Mouse (Mus musculus) retina, postnatal 1 day (tissue): ENCODE data around the gene Fars2.

Experiments used
- DNase-seq: peaks from one replicate; pipeline ENCODE4 v3.0.0-alpha.2; 2012

Fars2 gene

DNA sequence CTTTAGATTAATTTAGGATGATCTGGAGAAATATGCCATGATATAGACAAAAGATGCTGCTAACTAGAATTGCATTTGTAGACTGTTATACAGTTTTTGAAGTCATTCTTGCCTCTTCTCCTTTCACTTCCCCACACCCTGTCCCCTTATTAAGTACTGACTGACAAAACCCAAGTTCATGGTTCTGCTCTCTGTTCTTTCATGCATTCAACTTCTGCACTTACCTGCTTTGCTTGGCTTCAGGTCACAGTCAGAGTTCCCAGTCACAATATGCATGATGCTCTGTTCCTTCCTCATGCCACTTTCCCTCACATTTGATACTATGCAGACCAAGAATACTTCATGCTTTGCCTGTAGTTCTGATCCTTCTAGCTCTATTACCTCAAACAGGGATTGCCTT is 105.5 kb downstream of the Fars2 start:
- DNase-seq: no peak

DNA sequence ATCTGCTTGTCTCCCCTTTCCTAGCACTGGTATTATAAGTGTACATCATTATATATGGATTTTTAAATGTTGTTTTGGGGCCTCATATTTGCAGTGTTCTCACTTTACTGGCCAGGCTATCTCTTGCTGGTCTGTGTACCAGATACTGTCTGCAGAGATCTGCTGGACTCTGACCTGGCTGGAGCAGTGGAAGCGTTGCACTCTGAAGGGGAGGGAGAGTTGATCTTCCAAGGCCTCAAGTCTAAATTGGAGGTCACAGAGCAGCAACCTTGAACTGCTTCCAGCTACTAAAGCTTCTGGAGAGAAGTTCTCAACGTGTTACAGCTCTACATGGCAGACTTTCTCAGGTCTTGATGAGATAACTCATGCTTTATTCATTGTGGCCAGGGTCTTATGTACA is 107.2 kb downstream of the Fars2 start:
- DNase-seq: no peak

DNA sequence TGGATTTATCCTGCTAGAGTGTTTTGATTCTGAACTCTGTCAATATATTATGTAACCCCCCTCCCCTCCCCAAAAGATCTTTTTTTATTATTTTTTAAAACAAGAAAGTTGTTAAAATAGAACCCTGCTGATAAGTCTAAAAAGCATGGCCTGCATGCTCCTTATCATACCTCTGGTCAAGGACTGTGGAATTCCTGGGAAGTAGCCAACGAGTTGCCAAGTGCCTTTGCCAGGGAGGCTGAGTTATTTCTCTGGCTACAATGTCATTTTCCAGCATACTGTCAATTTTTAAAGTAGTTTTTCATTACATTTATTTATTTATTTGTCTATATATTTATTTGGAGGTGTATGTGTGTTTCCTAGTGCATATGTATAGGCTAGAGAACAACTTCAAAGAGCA is 125.0 kb downstream of the Fars2 start:
- no peak for DNase-seq

DNA sequence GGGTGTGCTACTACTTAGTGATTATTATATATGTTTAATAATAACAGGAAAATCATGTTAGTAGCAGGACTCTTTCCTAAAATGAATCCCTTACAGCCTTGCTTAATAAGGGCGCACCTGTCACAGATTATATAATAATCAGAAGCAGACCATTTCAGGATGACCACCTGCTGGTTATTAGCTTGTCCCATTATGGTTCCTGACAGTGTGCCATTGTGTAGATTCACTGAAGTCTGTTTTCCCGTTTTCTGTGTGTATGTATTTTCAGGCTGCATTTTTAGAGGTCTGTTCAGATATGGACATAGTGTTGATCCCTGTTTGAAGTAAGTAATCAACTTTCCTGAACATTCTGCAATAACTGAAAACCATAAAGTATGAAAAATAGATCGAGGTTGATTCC is 136.7 kb downstream of the Fars2 start:
- peak; percentile 66 for DNase-seq

DNA sequence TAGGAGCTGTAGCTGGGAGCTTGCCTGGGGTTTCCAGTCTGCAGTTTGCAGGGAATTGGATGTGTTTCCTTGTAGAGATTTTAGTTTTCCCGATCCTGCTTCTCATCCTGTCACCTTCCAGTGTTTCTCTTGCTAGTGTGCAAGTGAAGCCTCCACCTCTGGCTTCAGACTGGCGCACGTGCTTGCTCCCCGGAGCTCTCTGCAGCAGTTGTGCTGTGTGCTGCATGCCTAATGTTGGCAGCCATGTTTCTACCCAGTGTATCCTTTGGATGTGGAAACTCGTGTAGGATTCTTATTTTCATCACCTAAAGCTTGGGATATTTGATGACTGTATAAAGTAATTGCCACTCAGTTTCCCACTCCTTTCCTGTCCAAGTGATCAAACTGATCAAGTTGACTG is 140.0 kb downstream of the Fars2 start:
- no peak for DNase-seq

DNA sequence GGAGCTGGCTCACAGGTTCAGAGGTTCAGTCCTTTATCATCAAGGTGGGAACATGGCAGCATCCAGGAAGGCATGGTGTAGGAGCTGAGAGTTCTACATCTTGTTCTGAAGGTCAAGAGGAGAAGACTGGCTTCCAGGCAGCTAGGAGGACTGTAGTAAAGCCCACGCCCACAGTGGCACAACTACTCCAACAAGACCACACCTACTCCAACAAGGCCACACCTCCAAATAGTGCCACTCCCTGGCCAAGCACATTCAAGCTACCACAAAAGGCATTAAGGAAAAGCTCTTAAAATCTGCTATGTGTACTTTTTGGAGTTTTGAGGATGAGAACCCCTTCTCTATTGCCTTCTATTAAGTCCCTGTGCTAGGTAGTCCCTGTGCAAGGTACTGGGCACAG is 142.5 kb downstream of the Fars2 start:
- DNase-seq: no peak

DNA sequence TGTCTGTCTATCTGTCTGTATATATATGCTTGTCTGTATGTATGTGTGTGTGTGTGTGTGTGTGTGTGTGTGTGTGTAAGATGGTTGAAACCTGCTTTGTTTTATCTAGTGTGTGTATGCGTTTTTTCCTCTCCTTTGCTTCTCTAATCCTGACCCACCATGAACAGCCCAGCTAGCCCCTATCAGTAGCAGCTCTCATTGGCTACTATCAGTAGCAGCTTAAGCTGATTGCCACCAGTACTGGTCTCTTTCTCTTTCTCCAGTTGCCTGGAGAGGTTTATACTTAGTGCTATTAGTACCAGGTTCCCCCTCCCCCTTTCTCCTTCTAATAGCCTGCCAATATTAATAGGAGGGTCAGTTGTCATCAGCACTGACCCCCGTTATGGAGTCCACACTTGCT is 144.1 kb downstream of the Fars2 start:
- DNase-seq: no peak

DNA sequence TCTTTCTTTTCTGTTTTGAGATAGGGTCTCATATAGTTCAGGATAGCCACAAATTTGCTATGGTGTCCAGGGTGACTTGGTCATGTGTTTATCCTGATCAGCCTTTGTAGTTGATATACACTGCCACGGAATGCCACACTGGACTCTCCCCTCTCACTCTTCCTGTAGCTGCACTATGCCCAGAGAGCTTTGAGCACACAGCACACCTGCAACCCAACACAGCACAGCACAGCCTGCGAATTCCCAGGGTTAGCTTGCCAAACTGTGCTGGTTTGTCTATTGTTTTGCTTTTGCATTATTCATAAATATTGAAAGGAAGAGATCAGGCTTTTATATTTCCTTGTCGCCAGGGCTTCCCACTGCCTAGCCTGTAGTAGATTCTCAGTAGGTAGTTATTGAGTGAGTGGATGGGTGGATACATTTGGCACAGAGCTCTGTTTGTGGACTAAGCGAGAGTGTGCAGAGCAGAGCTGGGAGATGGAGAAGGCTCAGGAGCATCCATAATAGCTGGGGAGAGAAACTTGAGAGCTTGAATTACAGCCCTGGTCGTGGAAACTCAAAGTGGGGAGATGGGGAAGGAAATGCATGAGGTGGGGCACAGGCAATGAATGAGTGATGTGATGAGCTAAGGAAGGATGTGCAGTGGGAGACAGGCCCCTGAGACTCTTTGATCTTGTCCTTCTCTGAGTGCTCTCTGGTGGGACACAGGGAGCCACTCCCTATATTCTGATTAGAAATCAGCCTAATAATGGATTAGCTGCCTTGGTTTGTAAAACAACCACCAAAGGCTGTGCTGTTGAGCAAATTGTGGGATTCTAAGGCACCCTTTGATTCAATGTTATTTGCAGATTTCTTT is 146.3 kb downstream of the Fars2 start:
- no peak for DNase-seq

DNA sequence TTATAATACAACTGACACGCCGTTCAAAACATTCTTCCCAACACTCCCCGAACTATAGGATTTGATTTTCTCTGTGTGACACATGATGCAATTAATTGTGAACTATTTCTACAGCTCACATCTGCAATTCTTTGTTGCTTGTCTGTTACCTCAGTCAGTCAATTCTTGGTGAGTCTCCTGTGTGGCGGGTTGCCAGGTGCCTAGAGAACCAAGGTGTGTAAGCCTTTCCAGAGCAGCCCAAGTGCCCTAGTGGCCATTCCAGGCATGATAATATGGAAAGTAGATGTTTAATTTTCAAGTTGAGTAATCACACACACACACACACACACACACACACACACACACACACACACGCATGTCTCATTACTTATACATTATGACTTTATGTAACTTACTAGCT is 147.2 kb downstream of the Fars2 start:
- no peak for DNase-seq

DNA sequence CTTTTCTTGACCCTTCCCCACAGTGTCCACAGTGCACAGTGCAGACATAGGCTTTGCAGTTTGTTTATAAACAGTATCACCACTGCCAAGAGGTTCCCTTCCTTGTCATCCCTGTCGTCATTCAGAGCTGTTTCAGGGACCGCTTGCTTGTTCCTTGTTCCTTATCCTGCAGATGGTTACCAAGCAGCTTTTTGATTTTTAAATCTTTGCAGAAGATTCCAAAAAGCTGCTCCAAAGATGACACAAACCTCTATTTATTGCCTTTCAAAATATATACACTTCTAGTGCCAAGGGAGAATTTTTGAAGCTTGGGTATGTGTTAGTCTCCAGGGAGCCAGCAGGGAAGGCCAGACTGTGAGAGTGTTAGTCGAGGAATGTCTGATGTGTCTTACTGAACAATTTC is 148.1 kb downstream of the Fars2 start:
- DNase-seq: no peak

DNA sequence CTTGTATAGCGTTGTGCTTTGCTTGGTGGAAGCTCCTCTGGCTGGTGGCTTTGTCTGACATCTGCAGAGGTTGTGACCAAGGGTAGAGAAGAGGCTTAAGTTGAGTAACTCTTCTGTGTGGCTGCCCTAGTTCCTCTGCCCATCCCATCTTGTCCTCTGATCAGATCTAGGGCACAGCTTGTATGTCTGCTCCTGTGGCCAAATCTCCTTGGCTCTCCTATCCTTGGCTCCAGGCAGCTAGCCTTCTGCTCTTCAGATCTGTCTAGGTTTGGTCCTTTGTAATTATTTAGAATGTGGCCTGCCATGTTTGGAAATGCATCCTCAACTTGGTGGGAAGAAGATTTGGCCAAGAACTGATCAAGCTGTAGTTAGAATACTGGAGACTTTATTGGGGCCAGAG is 150.2 kb downstream of the Fars2 start:
- DNase-seq: no peak

DNA sequence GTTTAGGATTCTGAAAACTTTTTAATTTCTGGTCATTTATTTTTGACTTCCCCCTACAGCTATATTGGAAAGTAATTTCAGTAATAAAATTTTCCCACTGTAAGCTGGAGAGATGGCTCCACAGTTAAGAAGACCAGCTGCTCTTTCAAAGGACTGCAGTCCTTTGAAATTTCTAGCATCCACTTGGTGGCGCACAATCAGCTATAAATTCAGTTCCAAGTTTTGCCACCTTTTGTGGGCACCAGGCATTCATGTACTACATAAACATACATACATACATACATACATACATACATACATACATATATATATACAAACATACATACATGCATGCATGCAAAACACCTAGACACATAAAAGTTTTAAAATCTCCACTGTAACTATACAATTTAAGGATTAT is 153.7 kb downstream of the Fars2 start:
- no peak for DNase-seq

DNA sequence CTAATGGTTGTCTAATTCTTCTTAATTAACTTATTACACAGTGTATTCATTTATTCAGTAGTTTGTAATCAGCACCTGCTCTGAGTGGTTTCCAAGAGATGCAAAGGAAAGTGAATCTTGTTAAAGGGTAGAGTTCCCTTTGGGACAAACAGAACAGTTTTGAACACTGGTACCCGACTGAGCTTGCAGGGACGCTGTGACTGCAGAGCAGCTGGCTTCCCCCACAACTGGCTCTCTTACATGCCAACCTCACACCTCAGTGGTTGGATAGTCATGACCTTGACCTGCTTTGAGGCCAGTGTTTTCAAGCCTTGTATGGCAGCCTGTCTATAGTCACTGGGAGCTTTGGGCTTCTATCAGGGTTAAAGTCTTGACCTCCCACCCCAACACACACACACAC is 156.3 kb downstream of the Fars2 start:
- no peak for DNase-seq

DNA sequence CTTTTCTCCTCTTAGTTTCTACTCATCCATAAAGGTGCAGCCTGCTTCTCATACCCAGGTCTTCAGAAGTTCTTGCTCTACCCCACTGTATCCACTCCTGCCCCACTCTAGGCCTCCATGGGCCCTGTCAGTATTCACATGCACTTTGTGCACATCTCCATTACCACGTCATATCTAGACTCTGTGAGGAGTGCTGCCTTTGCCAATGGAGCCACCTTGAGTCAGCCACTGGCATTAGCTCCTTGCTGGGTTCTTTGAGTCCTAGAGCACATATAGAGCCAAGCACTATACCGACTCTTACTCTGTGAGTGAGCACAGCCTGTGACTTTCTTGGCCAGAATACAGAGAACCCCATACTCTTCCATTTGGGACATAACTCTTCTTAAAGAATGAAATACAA is 159.0 kb downstream of the Fars2 start:
- DNase-seq: no peak

DNA sequence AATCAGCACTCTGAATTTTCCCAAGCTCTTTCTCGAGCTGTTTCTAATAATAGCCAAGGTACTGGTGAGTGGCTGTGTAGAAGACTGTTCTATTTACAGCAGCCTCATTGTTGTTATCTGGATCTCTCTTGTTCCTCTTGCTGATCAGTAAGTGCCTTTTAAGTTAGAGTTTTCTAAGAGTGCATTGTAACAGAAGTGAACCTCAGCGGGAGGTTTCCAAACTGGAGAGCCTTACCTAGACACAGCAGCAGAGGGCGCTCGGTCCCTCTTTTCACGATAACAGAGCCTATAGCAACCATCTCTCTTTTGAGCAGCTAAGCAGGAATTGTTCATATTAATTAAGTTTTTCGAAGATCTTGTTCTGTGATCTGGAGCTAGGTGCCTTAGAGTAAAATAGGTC is 164.8 kb downstream of the Fars2 start:
- peak; percentile 81 for DNase-seq

DNA sequence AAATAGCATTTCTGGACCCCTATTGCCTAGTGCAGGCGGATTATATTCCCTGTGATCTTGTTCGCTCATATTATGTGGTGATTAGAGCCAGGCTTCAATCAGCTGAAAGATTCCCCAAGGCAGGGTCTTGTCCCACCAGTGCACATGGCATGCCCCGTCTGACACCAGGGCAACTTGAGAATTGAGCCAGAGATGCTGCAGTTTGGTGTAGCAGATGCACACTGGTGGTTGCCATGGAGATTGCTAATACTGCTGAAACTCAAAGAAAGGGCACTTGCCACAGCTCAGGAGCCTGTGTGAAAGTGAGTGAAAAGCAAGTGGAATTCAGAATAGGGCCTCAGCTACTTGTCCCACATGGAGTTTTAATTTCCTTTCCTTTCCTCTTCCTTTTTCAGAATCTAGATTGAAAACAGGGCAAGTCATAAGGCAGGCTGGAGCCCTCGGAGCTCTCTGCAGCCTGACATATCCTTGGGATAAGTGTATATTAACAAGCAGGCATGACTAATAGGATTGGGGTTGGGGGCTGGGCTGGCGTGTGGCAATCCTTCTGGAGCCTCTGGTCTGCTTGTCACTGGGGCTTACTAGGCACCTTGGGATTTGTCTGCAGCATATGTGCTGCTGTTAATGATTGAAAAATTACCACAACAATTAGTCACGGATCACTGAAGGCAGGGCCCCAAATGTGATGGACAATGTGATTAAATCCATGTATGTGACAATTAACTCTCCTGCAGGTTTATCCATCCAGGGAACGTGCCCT is 165.8 kb downstream of the Fars2 start:
- DNase-seq: peak; percentile 94

DNA sequence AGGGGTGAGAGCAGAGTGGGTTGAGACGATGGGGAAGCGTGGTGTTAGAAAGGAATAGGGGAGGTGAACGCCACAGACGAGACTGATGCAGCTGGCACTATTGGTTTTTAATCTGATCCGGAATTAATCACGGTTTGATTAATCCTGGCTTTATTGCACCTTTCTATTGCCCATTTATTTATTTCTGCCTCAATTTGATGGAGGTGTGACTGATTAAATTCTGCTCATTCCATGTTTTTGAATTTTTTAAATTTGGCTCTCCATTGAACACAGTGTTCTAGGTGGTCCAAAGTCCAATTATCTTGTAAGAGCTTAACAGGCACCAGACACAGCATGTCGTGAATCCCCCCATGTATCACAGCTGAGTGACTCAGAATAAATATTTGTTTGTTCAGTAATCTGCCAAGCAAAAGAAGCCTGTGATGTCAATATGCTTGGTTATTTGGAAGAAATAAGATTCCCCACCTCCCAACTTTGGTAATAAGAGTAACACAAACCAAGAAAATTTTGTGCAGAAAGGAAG is 166.4 kb downstream of the Fars2 start:
- DNase-seq: no peak

DNA sequence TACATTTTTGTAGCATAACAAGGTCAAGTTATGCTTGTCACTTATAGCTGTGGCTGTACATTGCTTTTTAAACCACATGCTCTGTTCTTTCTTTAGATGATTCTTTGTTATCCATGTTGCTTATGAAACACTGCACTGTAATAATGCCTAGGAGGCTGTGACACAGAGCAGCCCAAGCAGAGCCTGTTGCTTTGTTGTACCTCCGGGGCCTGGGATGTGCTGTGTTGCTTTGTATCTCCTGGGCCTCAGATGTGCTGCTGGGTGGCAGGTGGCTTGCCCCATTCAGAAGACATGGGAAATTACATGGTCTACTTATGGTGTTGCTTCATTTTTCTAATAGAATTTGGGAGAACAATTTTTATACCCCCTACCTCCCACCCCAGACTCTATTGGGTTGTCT is 166.9 kb downstream of the Fars2 start:
- DNase-seq: peak; percentile 34

DNA sequence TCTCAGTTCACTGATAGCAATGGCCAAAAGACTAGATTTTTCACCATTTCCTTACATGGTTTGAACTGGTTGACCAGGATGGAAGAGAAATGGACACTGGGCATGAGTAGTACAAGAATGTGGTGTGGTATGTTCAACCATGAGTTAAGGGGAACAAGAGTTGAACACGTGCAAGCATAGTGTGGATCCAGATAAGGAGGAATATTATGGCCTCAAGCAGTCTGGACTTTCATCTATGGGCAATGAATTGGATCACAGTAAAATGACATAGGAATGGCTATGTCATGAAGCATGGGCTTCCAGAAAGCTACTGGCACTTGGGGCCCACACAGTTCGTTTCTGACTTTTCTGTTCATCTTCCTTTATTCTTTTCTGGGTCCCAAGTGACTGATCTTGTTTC is 168.0 kb downstream of the Fars2 start:
- DNase-seq: no peak

DNA sequence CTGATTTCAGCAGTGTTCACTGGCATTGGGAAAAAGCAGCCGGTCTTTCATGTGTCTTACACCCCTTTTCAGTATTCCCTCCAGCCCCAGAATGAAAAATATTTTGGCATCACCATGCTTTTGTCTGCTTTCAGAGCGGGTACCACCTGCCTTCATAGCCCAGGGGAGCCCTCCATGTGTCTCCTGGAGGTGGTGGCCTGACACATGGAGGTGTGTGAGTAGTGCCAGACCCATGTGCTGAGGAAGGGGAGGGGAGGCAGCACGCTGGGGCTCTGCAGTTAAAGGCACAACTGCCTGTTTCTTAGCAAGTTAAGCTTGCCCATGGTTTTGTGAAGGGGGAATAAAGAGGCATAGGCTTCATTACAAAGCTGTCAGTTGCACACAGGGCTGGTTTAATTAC is 176.3 kb downstream of the Fars2 start:
- no peak for DNase-seq

DNA sequence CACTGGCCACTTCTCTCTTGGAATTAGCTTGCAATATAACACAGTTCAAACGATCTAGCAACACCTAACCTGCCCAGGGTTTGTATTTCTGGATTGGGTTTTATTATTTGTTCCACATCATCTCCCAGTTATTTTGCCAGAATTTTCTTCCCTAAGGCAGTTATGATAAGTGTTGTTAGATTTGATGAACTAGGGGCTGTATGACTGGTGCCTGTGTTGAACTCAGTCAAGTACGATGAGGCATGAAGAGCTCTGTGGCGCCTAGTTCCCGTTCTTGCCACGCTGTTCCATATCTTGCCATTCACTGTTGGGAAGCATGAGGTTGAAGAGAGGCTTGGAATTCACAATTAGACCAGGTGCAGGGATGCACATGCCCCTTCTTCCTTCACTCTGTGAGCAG is 177.3 kb downstream of the Fars2 start:
- no peak for DNase-seq

DNA sequence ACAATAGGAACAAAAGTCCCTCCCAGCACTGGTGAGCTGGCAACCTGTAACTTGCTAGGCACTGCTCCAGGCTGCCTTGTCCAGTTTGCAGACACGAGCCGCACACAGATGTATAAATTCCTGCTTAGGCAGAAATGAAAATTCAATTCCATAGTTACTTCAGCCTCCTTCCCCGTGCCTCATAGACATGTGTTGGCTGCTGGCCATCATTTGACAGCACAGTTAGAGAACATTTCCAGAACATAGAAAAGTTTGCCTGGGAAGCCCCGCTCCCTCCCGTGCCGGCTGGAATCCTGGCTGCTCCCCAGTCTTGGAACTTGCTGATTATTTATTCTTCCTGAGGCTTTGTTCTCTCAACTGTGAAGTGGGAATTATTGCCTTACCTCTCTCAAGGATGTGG is 178.6 kb downstream of the Fars2 start:
- peak; percentile 51 for DNase-seq

DNA sequence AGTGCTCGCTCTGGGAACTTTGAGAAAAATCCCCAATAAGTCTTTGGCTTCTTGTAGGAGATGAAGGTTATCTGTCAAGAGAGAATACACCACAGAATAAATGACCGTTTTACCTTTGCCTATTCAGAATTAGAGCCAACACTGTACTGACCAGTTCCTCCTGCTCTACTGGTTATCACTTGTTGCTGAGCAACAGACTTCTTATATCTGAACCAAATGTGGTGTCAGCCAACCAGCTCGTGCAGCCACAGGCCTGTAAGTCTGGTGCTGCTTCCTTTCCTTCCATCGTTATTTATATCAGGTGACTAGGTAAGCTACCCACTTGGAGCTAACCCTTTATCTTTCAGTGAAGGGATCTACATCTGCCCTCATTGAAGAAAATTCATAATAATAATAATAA is 179.4 kb downstream of the Fars2 start:
- DNase-seq: no peak
